Mouse (Mus musculus) erythroblast, embryonic 14.5 days (primary cell): Measurements from ENCODE around the gene Cpa4.

ENCODE experiments used
- GATA1 ChIP-seq: IDR thresholded peaks from 2 replicates; pipeline ENCODE4 v1.6.1; 2012; ENCODE audit warnings: low read length, inconsistent platforms, mixed read lengths
- TAL1 ChIP-seq: IDR thresholded peaks from 3 replicates; pipeline ENCODE4 v1.6.1; 2012; ENCODE audit warnings: low read length, inconsistent platforms, mixed read lengths

DNA sequence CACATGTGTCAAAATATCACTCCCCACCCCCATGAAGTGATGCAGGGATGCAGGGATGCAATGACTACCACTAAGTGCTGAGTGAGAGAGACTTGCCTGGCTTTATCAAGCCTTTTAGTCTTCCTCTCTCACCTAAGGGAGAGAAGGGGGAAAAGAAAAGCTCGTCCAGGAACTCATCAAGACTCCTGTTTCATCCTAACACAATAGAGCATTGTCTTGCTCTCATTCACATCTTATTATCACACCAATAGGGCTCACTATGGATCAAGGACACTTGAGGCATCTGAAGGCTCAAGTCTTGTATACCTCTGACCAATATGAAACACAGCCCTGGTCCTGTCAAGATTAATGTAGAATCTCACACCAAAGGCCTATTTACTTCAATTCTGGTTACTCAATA lies 32.8 kb downstream of the Cpa4 start:
- TF ChIP-seq GATA1: no peak
- TF ChIP-seq TAL1: no peak
